Mouse (Mus musculus) spleen, adult 2 months (tissue): Measurements from ENCODE around the gene Gm9999. TPM values are rescaled to one million over a fixed set of nuclear protein-coding genes. Genes with fewer than 3 reads are reported as not detected.

Experiments
- DNase-seq, 2 experiments: peaks; one replicate each; pipeline versions ENCODE4 v3.0.0 to v3.0.0-alpha.2; 2012 to 2021; ENCODE audit warnings: low spot score in 2 of 2, low read depth in 1 of 2
- H3K27ac ChIP-seq: fragments of 200-500 bp; 2 replicates; pipeline ENCODE4 v1.5.1; 2012; ENCODE audit warnings: low read length, inconsistent platforms; ENCODE audit not compliant: insufficient read depth
- H3K27me3 ChIP-seq: fragments of 200-500 bp; 2 replicates; pipeline ENCODE4 v1.6.1; 2012; ENCODE audit warnings: mild to moderate bottlenecking, moderate library complexity, low read length, inconsistent platforms; ENCODE audit not compliant: control insufficient read depth, insufficient read depth
- H3K36me3 ChIP-seq: fragments of 200-500 bp; 2 replicates; pipeline ENCODE4 v1.6.1; 2012; ENCODE audit warnings: mild to moderate bottlenecking, low read length, inconsistent platforms; ENCODE audit not compliant: control insufficient read depth, insufficient read depth
- H3K4me1 ChIP-seq: fragments of 200-500 bp; 2 replicates; pipeline ENCODE4 v1.6.1; 2011; ENCODE audit warnings: inconsistent platforms; ENCODE audit not compliant: control insufficient read depth, insufficient read depth, insufficient read length
- H3K4me3 ChIP-seq: fragments of 200-500 bp; 2 replicates; pipeline ENCODE4 v1.5.1; 2011; ENCODE audit warnings: mild to moderate bottlenecking, inconsistent platforms; ENCODE audit not compliant: insufficient read depth, insufficient read length; ENCODE audit errors: extremely low read depth
- CTCF ChIP-seq: fragments of 200-500 bp; IDR thresholded peaks from 2 replicates; pipeline ENCODE4 v1.5.1; 2011; ENCODE audit warnings: mild to moderate bottlenecking, inconsistent platforms; ENCODE audit not compliant: insufficient read depth, insufficient read length, insufficient replicate concordance; ENCODE audit errors: extremely low read depth
- POLR2A ChIP-seq: fragments of 200-500 bp; IDR thresholded peaks from 2 replicates; pipeline ENCODE4 v1.6.1; 2011; ENCODE audit warnings: low read depth, low read length, inconsistent platforms
- WGBS: fragments of 180-500 bp; shearing (Covaris S2); methylation state at CpG from one replicate; pipeline ENCODE4 v1.1.7; 2018; 5-methylcytosine and 5-hydroxymethylcytosine counted together
- polyA plus RNA-seq: library from polyadenylated mRNA; depleted of rRNA; stranded (reverse); fragments of >200 nt; gene quantifications from 2 replicates; pipeline ENCODE4 v1.2.3, GENCODE M21; 2012; rRNA removed

Gene Gm9999
- polyA plus RNA-seq, 1 experiment = not detected

DNA sequence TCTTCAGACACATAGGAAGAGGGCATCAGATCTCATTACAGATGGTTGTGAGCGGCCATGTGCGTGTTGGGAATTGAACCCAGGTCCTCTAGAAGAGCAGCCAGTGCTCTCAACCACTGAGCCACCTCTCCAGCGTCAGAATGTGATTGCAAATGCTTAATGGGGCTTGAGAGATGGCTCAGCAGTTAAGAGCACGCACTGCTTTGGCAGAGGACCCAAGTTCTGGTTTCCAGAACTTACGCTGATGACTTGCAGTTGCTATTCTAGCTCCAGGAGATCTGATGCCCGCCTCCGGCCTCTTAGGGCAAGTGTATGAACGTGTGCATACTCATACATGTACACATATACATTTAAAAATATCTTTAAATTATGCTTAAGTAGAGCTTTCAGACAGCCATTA, 52.0 kb downstream of the Gm9999 start:
- DNase-seq = no peak
- no peak for TF ChIP-seq POLR2A
- TF ChIP-seq CTCF = no peak
- Histone ChIP-seq H3K4me3 (no peak overlapping the region), H3K27ac (no peak overlapping the region), H3K36me3 (no peaks in the 10 kb centered on the region), H3K27me3 (no peaks in the 10 kb centered on the region), H3K4me1 (no peaks in the 10 kb centered on the region)
- 81% methylated on average over 8 of the region's 8 CpGs for WGBS

Other genes with a start within 250 kb of the Gm9999 start
- gene Saa1, start 240.6 kb upstream of the Gm9999 start, polyA plus RNA-seq = not detected in 2 replicates
- gene Saa2, start 231.8 kb upstream of the Gm9999 start, polyA plus RNA-seq = not detected in 2 replicates
- 16.6 and 20.3 TPM in 2 replicates for gene Hps5, start 187.5 kb upstream of the Gm9999 start, polyA plus RNA-seq
- 4.7 and 5.4 TPM in 2 replicates for gene Gtf2h1, start 187.5 kb upstream of the Gm9999 start, polyA plus RNA-seq
- 165 and 196 TPM in 2 replicates for gene Ldha, start 142.1 kb upstream of the Gm9999 start, polyA plus RNA-seq
- gene Ldhc, start 122.4 kb upstream of the Gm9999 start, polyA plus RNA-seq = 0.09 TPM in 1 of 2 replicates, not detected in the other
- 33.3 and 39.3 TPM in 2 replicates for gene Tsg101, start 63.6 kb upstream of the Gm9999 start, polyA plus RNA-seq
- 1.00 and 1.3 TPM in 2 replicates for gene Uevld, start 25.1 kb upstream of the Gm9999 start, polyA plus RNA-seq
- gene Spty2d1, start 24.8 kb downstream of the Gm9999 start, polyA plus RNA-seq = 3.8 and 4.9 TPM in 2 replicates
- 57.1 and 60.7 TPM in 2 replicates for gene Tmem86a, start 67.0 kb downstream of the Gm9999 start, polyA plus RNA-seq
- 0.46 and 0.60 TPM in 2 replicates for gene Ptpn5, start 150.1 kb downstream of the Gm9999 start, polyA plus RNA-seq
- gene Mrgpra6, start 221.3 kb downstream of the Gm9999 start, polyA plus RNA-seq = 0.08 TPM in 1 of 2 replicates, not detected in the other